Mouse (Mus musculus) heart, embryonic 15.5 days (tissue): ENCODE results near the gene Tmtc1. TPM values are rescaled to one million over a fixed set of nuclear protein-coding genes. Genes with fewer than 3 reads are reported as not detected.

Experiments used
- ATAC-seq: fragments of 200-750 bp; cut with Nextera tagmentation; replicated peaks from 2 replicates; pipeline ENCODE4 v1.8.0; 2017; ENCODE audit warnings: low read depth, moderate TSS enrichment; ENCODE audit not compliant: insufficient number of reproducible peaks, insufficient read depth, low FRiP score
- H3K27ac ChIP-seq: fragments of 300-500 bp; sonication (generic); 2 replicates; pipeline ENCODE4 v1.5.1; 2015; ENCODE audit warnings: mild to moderate bottlenecking, inconsistent platforms
- H3K27me3 ChIP-seq: fragments of 300-500 bp; sonication (generic); 2 replicates; pipeline ENCODE4 v1.6.1; 2015; ENCODE audit warnings: inconsistent platforms
- H3K36me3 ChIP-seq: fragments of 300-500 bp; sonication (generic); 2 replicates; pipeline ENCODE4 v1.6.1; 2015; ENCODE audit warnings: mild to moderate bottlenecking, inconsistent platforms
- H3K4me1 ChIP-seq: fragments of 300-500 bp; sonication (generic); replicated peaks from 2 replicates; pipeline ENCODE4 v1.6.1; 2015; ENCODE audit warnings: inconsistent platforms
- H3K4me2 ChIP-seq: fragments of 300-500 bp; sonication (generic); 2 replicates; pipeline ENCODE4 v1.6.1; 2015; ENCODE audit warnings: inconsistent platforms, mild to moderate bottlenecking, moderate library complexity
- H3K4me3 ChIP-seq: fragments of 300-500 bp; sonication (generic); 2 replicates; pipeline ENCODE4 v1.5.1; 2015; ENCODE audit warnings: mild to moderate bottlenecking, inconsistent platforms
- H3K9ac ChIP-seq: fragments of 300-500 bp; sonication (generic); 2 replicates; pipeline ENCODE4 v1.6.1; 2015; ENCODE audit warnings: mild to moderate bottlenecking, inconsistent platforms
- H3K9me3 ChIP-seq: fragments of 300-500 bp; sonication (generic); replicated peaks from 2 replicates; pipeline ENCODE4 v1.6.1; 2016; ENCODE audit warnings: inconsistent platforms
- WGBS: fragments of 180-500 bp; shearing (Covaris S2); methylation state at CpG from one replicate; pipeline ENCODE4 v1.1.7; 2015; ENCODE audit warnings: mixed read lengths; 5-methylcytosine and 5-hydroxymethylcytosine counted together
- polyA plus RNA-seq: library from polyadenylated mRNA; unstranded; fragments of >200 nt; fragmentation: Nextera tagmentation; extraction: Ambion mirVana; gene quantifications from 2 replicates; pipeline ENCODE4 v1.2.1, GENCODE M21; 2015

The Tmtc1 gene
- polyA plus RNA-seq, 1 experiment from 2014 or later = 2.2 TPM

DNA sequence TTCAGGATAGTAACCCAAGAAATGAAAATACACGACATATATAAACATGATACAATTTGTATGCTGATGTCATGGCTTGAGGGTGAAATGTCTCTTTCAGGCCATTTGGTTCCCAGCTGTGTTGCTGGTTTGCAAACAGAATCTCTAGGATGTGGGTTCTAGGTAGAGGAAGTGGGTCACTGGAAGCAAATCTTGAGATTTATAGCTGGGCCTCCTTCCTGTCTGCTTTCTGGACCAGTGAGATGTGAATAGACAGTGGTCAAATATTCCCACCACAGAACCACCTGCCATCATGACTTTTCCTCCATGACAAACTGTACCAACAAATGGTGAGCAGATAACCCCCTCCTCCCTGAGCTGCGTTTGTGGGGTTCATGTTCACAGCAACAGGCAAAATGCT, 186.4 kb downstream of the Tmtc1 start:
- no peak overlapping the region for H3K9ac ChIP-seq
- H3K36me3 ChIP-seq = no peaks in the 10 kb centered on the region
- H3K27ac ChIP-seq = no peak overlapping the region
- H3K4me1 ChIP-seq = peaks cover 2% of the 10 kb centered on the region; the same call in 1 of the 2 replicates
- WGBS = 86% methylated on average over 2 of the region's 2 CpGs
- ATAC-seq = no peak
- no peak overlapping the region for H3K4me2 ChIP-seq
- no peak overlapping the region for H3K4me3 ChIP-seq
- H3K9me3 ChIP-seq = no peaks in the 10 kb centered on the region
- H3K27me3 ChIP-seq = no peaks in the 10 kb centered on the region

GRCm38 (mm10) chr6:148256109-148256508, 188.1 kb downstream of the Tmtc1 start:
- 85% methylated on average over 3 of the region's 3 CpGs for WGBS
- H3K4me3 ChIP-seq = no peak overlapping the region
- ATAC-seq = no peak
- H3K27me3 ChIP-seq = no peaks in the 10 kb centered on the region
- peaks cover 2% of the 10 kb centered on the region; the same call in 1 of the 2 replicates for H3K4me1 ChIP-seq
- H3K4me2 ChIP-seq = no peak overlapping the region
- H3K9me3 ChIP-seq = no peaks in the 10 kb centered on the region
- H3K27ac ChIP-seq = no peak overlapping the region
- H3K36me3 ChIP-seq = no peaks in the 10 kb centered on the region
- no peak overlapping the region for H3K9ac ChIP-seq

GRCm38 (mm10) chr6:148255395-148256053, 188.7 kb downstream of the Tmtc1 start:
- H3K4me1 ChIP-seq = peaks cover 1% of the 10 kb centered on the region; the same call in 1 of the 2 replicates
- H3K27me3 ChIP-seq = no peaks in the 10 kb centered on the region
- H3K4me3 ChIP-seq = no peak overlapping the region
- H3K9ac ChIP-seq = no peak overlapping the region
- no peak overlapping the region for H3K27ac ChIP-seq
- H3K4me2 ChIP-seq = no peak overlapping the region
- ATAC-seq = no peak
- 46% methylated on average over 1 of the region's 1 CpGs for WGBS
- H3K36me3 ChIP-seq = no peaks in the 10 kb centered on the region
- no peaks in the 10 kb centered on the region for H3K9me3 ChIP-seq

GRCm38 (mm10) chr6:148249221-148249620, 195.0 kb downstream of the Tmtc1 start:
- no peak; the same call in 1 of the 2 replicates for ATAC-seq
- Histone ChIP-seq H3K4me2 (no peak overlapping the region), H3K4me3 (no peak overlapping the region), H3K4me1 (no peaks in the 10 kb centered on the region; the same call in 1 of the 2 replicates), H3K27me3 (no peaks in the 10 kb centered on the region), H3K9me3 (no peaks in the 10 kb centered on the region), H3K9ac (no peak overlapping the region), H3K36me3 (peaks cover 3% of the 10 kb centered on the region; the same call in 1 of the 2 replicates), H3K27ac (no peak overlapping the region)
- WGBS = 73% methylated on average over 3 of the region's 3 CpGs

- no peak overlapping the region for H3K4me2 ChIP-seq
- no peak overlapping the region for H3K4me3 ChIP-seq
- no peak overlapping the region for H3K27ac ChIP-seq
- H3K9me3 ChIP-seq = no peaks in the 10 kb centered on the region
- H3K4me1 ChIP-seq = no peaks in the 10 kb centered on the region; the same call in 1 of the 2 replicates
- H3K36me3 ChIP-seq = peaks cover 5% of the 10 kb centered on the region; the same call in 1 of the 2 replicates
- no peaks in the 10 kb centered on the region for H3K27me3 ChIP-seq
- H3K9ac ChIP-seq = no peak overlapping the region
- 41% methylated on average over 2 of the region's 2 CpGs for WGBS
- ATAC-seq = no peak
These were observed 195.6 kb downstream of the Tmtc1 start for GRCm38 (mm10) chr6:148248625-148249024.

DNA sequence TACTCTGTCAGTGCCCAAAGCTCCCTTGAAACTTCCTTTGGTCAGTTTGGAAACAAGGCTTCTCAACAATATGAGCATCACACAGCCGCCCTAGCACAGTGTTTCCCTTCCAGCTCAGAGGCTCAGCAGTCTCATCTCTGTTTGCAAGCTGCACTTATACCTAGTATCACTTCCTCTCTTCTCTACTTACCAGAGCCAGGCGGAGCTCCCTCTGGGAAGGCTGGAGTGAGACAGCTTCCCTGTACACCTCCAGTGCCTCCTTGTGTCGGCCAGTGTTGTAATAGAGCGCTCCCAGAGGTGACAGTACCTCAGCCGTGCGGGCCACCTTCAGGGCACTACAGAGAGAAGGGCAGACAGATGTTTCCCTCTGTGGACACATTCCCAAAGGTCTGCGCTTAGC, 197.6 kb downstream of the Tmtc1 start:
- 69% methylated on average over 7 of the region's 7 CpGs for WGBS
- Histone ChIP-seq H3K27me3 (no peaks in the 10 kb centered on the region), H3K4me2 (no peak overlapping the region), H3K9me3 (no peaks in the 10 kb centered on the region), H3K36me3 (peaks cover 5% of the 10 kb centered on the region; the same call in 1 of the 2 replicates), H3K27ac (no peak overlapping the region), H3K9ac (no peak overlapping the region), H3K4me3 (no peak overlapping the region), H3K4me1 (no peaks in the 10 kb centered on the region)
- ATAC-seq = 0 out of 2 replicates have a peak, but pooled peaks have one; percentile 35

DNA sequence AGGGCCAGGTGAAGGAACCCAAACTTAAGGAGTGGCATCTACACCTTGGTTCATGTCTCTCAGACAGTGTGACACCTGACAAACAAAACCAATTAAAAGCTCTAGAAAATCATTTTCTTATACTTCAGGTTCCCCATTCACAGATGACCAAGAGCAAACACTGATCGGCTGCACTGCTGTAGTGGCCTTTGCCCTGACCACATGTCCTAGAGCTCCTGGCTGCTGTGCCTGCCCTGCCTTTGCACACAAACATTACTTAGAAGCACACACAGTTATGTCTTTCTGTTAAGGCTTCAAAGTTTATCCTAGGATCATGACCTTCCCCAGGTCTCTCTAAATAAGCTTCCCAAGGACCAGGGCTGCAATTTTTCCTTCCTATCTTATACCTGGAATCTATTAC, 199.4 kb downstream of the Tmtc1 start:
- ATAC-seq = no peak
- Histone ChIP-seq H3K9me3 (no peaks in the 10 kb centered on the region), H3K4me3 (no peak overlapping the region), H3K9ac (no peak overlapping the region), H3K4me1 (no peaks in the 10 kb centered on the region), H3K27ac (no peak overlapping the region), H3K4me2 (no peak overlapping the region), H3K36me3 (peaks cover 5% of the 10 kb centered on the region; the same call in 1 of the 2 replicates), H3K27me3 (no peaks in the 10 kb centered on the region)
- WGBS = 81% methylated on average over 1 of the region's 1 CpGs

DNA sequence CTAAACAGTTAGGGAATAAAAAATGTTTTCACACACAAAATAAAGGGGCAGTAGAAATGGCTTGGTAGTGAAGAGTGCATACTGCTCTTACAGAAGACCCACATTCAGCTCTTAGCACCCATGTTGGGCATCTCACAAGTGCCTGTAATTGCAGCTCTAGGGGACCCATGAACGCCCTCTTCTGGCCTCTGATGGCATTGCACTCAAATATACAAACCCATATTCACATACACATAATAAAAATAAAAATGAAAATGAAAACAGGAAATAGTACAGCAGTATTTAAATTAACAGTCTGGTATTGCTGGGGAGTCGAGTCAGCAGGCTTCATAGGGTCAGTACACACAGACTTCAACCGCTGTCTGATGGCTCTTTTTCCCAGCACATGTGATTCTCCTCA, 201.9 kb downstream of the Tmtc1 start:
- Histone ChIP-seq H3K4me3 (no peak overlapping the region), H3K36me3 (peaks cover 5% of the 10 kb centered on the region; the same call in 1 of the 2 replicates), H3K27me3 (no peaks in the 10 kb centered on the region), H3K4me1 (no peaks in the 10 kb centered on the region), H3K9ac (no peak overlapping the region), H3K27ac (no peak overlapping the region), H3K4me2 (no peak overlapping the region), H3K9me3 (no peaks in the 10 kb centered on the region)
- WGBS = 58% methylated on average over 3 of the region's 3 CpGs
- no peak for ATAC-seq

- Histone ChIP-seq H3K4me1 (no peaks in the 10 kb centered on the region), H3K27ac (no peak overlapping the region), H3K4me2 (no peak overlapping the region), H3K27me3 (no peaks in the 10 kb centered on the region), H3K9ac (no peak overlapping the region), H3K4me3 (no peak overlapping the region), H3K9me3 (no peaks in the 10 kb centered on the region), H3K36me3 (peaks cover 5% of the 10 kb centered on the region; the same call in 1 of the 2 replicates)
- no peak for ATAC-seq
- WGBS = 49% methylated on average over 5 of the region's 5 CpGs
These were observed 202.5 kb downstream of the Tmtc1 start for GRCm38 (mm10) chr6:148241685-148242084.

DNA sequence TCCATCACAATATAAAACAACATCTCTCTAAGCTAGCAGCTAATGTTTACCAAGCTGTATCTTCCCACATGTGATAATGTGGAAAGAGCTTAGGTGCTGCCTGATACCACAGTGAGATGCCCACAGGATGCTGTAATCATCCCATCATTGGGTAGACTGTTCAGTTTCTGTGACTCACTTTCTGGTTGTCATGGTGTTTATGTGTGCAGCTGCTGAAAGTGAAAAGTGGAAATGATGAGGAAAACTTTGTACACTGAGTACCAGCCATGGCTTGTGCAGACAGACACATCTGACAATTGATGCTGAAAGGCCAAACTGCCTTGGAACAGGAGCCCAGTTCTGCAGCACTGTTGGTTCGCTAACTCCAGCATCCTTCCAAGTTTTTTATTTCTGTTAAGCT, 204.9 kb downstream of the Tmtc1 start:
- Histone ChIP-seq H3K36me3 (peaks cover 3% of the 10 kb centered on the region; the same call in 1 of the 2 replicates), H3K4me2 (no peak overlapping the region), H3K27ac (no peak overlapping the region), H3K9me3 (no peaks in the 10 kb centered on the region), H3K27me3 (no peaks in the 10 kb centered on the region), H3K9ac (no peak overlapping the region), H3K4me1 (no peaks in the 10 kb centered on the region), H3K4me3 (no peak overlapping the region)
- ATAC-seq = no peak
- WGBS = 89% methylated on average over 1 of the region's 1 CpGs

DNA sequence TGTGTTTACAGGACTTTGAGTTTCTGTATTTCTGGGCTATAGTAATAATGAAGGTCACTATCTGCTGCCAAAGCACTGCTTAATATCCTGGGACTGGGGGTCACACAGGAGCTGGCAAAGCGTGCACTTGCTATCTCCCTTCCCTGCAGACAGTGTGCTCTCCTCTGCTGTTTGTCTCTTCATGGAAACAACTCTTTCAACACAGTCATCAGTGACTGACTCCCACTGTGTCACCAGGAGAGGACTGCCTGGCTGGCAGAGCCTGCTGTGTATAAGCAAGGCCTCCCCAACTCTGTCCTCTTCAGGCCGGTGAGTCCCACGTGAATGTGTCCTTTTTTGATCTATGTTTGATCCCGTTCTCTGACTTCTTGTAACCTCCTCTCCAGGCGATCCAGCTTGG, 206.7 kb downstream of the Tmtc1 start:
- Histone ChIP-seq H3K27ac (no peak overlapping the region), H3K9me3 (no peaks in the 10 kb centered on the region), H3K4me2 (no peak overlapping the region), H3K9ac (no peak overlapping the region), H3K36me3 (no peaks in the 10 kb centered on the region), H3K4me1 (0 out of 2 replicates have a peak, but pooled peaks cover 3% of the 10 kb centered on the region), H3K27me3 (no peaks in the 10 kb centered on the region), H3K4me3 (no peak overlapping the region)
- ATAC-seq = peak; percentile 73; the same call in 1 of the 2 replicates
- WGBS = 35% methylated on average over 5 of the region's 5 CpGs
